Mouse (Mus musculus) midbrain, embryonic 16.5 days (tissue): ENCODE data around the gene Pih1d1. TPM values are rescaled to one million over a fixed set of nuclear protein-coding genes. Genes with fewer than 3 reads are reported as not detected.
A peak's percentile ranks its signal among the peaks of the same experiment; 100 is the strongest.
"Not testable (repeated sequence)": the region's sequence is repeated elsewhere in the genome, so short reads cannot be mapped to it uniquely, and the experiment has no call there.

Experiments used
- ATAC-seq: fragments of 200-750 bp; cut with Nextera tagmentation; 2 replicates; pipeline ENCODE4 v1.8.0; 2017; ENCODE audit warnings: moderate TSS enrichment
- H3K27ac ChIP-seq: fragments of 300-500 bp; sonication (generic); 2 replicates; pipeline ENCODE4 v1.5.1; 2014; ENCODE audit warnings: mild to moderate bottlenecking, low read length, mixed read lengths
- H3K27me3 ChIP-seq: fragments of 300-500 bp; sonication (generic); 2 replicates; pipeline ENCODE4 v1.6.1; 2014; ENCODE audit warnings: low read depth, low read length, mixed read lengths; ENCODE audit not compliant: control insufficient read depth, insufficient read depth
- H3K36me3 ChIP-seq: fragments of 300-500 bp; sonication (generic); 2 replicates; pipeline ENCODE4 v1.6.1; 2014; ENCODE audit warnings: mild to moderate bottlenecking, low read length, moderate library complexity, mixed read lengths; ENCODE audit not compliant: control insufficient read depth, insufficient read depth
- H3K4me1 ChIP-seq: fragments of 300-500 bp; sonication (generic); 2 replicates; pipeline ENCODE4 v1.6.1; 2014; ENCODE audit warnings: mild to moderate bottlenecking, low read length, mixed read lengths; ENCODE audit not compliant: control insufficient read depth, insufficient read depth
- H3K4me2 ChIP-seq: fragments of 300-500 bp; sonication (generic); 2 replicates; pipeline ENCODE4 v1.6.1; 2014; ENCODE audit warnings: mild to moderate bottlenecking, low read length, mixed read lengths
- H3K4me3 ChIP-seq: fragments of 300-500 bp; sonication (generic); 2 replicates; pipeline ENCODE4 v1.5.1; 2014; ENCODE audit warnings: low read depth, mild to moderate bottlenecking, low read length, moderate library complexity, mixed read lengths
- H3K9ac ChIP-seq: fragments of 300-500 bp; sonication (generic); 2 replicates; pipeline ENCODE4 v1.6.1; 2014; ENCODE audit warnings: low read depth, low read length, mixed read lengths
- H3K9me3 ChIP-seq: fragments of 300-500 bp; sonication (generic); replicated peaks from 2 replicates; pipeline ENCODE4 v1.6.1; 2014; ENCODE audit warnings: mild to moderate bottlenecking, low read length, mixed read lengths; ENCODE audit not compliant: control insufficient read depth, poor library complexity, severe bottlenecking
- WGBS: fragments of 180-500 bp; shearing (Covaris S2); extraction: QIAGEN DNeasy Blood & Tissue Kit; methylation state at CpG from one replicate; pipeline ENCODE4 v1.1.7; 2014; 5-methylcytosine and 5-hydroxymethylcytosine counted together
- polyA plus RNA-seq: library from polyadenylated mRNA; unstranded; fragments of >200 nt; fragmentation: Nextera tagmentation; extraction: Ambion mirVana; gene quantifications from 2 replicates; pipeline ENCODE4 v1.2.1, GENCODE M21; 2015

Gene Pih1d1
- polyA plus RNA-seq, 1 experiment from 2014 or later, result 89.9 TPM

DNA sequence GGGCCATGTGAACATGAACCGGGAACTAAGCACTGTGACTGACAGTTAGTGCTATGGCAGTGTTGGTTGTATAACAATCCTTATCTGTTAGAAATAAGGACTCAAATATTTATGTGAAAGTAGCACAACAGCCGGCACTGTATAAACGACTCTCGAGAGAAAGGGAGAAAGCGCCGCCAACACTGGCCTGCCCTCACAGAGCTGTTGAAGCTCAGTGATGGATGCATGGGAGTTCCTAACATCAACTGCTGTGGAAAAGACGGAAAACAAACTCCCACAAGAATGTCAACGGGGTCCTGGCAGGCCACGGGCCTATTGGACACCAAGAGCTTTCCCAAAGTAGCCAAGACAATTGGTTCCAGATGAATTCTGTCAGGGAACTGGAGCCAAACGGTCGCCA lies 2.8 kb upstream of the Pih1d1 start:
- H3K9ac ChIP-seq, result no peak overlapping the region
- no peaks in the 10 kb centered on the region for H3K9me3 ChIP-seq
- H3K36me3 ChIP-seq, result no peaks in the 10 kb centered on the region
- no peak overlapping the region for H3K4me3 ChIP-seq
- no peaks in the 10 kb centered on the region for H3K27me3 ChIP-seq
- no peak overlapping the region for H3K27ac ChIP-seq
- ATAC-seq, result no peak
- peaks cover 13% of the 10 kb centered on the region for H3K4me1 ChIP-seq
- no peak overlapping the region for H3K4me2 ChIP-seq
- 72% methylated on average over 11 of the region's 11 CpGs for WGBS

DNA sequence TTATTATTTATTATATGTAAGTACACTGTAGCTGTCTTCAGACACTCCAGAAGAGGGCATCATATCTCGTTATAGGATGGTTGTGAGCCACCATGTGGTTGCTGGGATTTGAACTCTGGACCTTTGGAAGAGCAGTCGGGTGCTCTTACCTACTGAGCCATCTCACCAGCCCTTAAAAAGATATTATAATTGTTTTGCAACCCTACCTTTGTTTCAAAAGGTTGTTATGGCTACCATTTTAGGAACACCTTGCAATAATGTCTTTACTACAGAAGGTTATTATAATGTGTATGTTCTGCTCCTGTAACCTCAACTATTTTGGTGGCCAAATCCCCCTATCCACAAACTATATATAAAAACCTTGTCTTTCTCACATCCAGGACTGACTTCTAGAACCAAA lies 1.1 kb upstream of the Pih1d1 start:
- not testable (repeated sequence) for H3K9ac ChIP-seq, H3K4me2 ChIP-seq, H3K9me3 ChIP-seq, H3K27me3 ChIP-seq, H3K4me3 ChIP-seq, ATAC-seq, H3K36me3 ChIP-seq, H3K27ac ChIP-seq
- 93% methylated on average over 2 of the region's 2 CpGs for WGBS
- H3K4me1 ChIP-seq, result peaks cover 13% of the 10 kb centered on the region

DNA sequence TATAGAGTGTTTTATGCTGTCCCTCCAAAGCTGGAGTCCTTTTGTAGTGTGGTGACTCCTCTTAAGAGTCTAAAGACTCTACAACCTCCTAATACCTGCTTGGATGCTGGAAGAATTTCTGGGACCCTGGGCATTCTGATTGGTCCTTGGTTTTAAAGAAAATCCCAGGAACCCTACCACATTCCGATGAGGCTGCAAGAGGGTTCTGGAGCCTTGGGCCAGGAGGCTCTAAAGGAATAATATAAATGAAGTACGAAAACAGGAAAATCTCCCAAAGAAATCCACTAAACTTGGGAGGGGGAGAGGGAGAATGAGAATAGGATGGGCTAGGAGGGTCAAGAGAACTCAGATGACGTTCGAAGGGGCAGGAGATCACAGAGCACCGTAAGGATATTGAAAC lies 517 bp upstream of the Pih1d1 start:
- ATAC-seq, result peak; percentile 19; the same call in 1 of the 2 replicates
- WGBS, result 2% methylated on average over 5 of the region's 5 CpGs

DNA sequence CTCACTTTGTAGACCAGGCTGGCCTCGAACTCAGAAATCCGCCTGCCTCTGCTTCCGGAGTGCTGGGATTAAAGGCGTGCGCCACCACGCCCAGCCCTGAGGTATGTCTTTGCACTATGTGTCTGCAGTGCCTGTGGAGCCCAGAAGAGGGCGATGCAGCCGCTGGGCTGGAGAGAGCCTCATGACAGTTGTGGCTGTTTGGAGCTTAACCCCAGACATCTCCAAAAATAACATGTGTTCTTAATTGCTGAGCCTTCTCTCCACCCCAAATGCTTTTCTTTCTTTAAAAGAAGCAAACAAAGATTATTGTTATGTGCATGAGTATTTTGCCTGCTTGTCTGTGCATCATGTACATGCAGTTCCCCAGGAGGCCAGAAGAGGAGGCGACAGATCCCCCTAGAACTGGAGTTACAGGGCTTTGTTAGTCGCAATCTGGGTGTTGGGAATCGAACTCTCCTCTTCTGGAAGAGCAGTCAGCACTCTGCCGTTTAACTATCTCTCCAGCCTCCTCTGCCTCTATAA lies 951 bp downstream of the Pih1d1 start:
- 0 out of 2 replicates have a peak, but pooled peaks have one; percentile 9 for ATAC-seq
- no peaks in the 10 kb centered on the region for H3K9me3 ChIP-seq
- peak overlapping the region; percentile 70 for H3K4me3 ChIP-seq
- WGBS, result 78% methylated on average over 12 of the region's 12 CpGs
- H3K27ac ChIP-seq, result peak overlapping the region; percentile 97
- H3K4me2 ChIP-seq, result peak overlapping the region; percentile 57
- no peaks in the 10 kb centered on the region for H3K27me3 ChIP-seq
- peaks cover 9% of the 10 kb centered on the region for H3K36me3 ChIP-seq
- H3K4me1 ChIP-seq, result peaks cover 13% of the 10 kb centered on the region
- peak overlapping the region; percentile 33; the same call in 1 of the 2 replicates for H3K9ac ChIP-seq

More for the DNA sequence above, 517 bp upstream of the Pih1d1 start:
- peak overlapping the region; percentile 66 for H3K4me2 ChIP-seq
- no peaks in the 10 kb centered on the region for H3K9me3 ChIP-seq
- H3K4me3 ChIP-seq, result peak overlapping the region; percentile 70
- peaks cover 13% of the 10 kb centered on the region for H3K4me1 ChIP-seq
- no peaks in the 10 kb centered on the region for H3K27me3 ChIP-seq
- H3K36me3 ChIP-seq, result peaks cover 5% of the 10 kb centered on the region
- H3K27ac ChIP-seq, result peak overlapping the region; percentile 97
- peak overlapping the region; percentile 90 for H3K9ac ChIP-seq

DNA sequence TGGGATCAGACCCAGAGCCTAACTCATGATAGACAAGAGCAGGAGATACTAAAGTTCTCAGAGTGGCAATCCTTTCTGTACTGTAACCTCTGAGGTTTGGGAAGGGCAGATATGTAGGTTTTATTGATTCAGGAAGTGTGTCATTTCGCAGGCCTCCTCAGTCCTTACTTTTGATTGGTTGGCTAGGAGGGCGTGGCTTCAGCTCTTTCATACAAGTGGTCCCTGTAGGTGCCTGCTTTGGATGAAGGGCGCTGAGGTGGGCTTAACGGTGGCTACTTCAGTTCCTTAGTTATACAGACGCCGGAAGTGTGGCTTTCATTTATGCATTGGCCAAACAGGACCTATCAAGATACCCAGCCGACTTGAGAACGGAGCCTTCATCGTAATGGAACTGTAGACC lies 1.5 kb downstream of the Pih1d1 start:
- H3K27me3 ChIP-seq, result no peaks in the 10 kb centered on the region
- ATAC-seq, result no peak
- H3K27ac ChIP-seq, result no peak overlapping the region
- H3K9me3 ChIP-seq, result no peaks in the 10 kb centered on the region
- WGBS, result 81% methylated on average over 9 of the region's 9 CpGs
- no peak overlapping the region for H3K4me3 ChIP-seq
- peaks cover 13% of the 10 kb centered on the region for H3K36me3 ChIP-seq
- peak overlapping the region; percentile 57; the same call in 1 of the 2 replicates for H3K4me2 ChIP-seq
- no peak overlapping the region for H3K9ac ChIP-seq
- peaks cover 13% of the 10 kb centered on the region for H3K4me1 ChIP-seq

DNA sequence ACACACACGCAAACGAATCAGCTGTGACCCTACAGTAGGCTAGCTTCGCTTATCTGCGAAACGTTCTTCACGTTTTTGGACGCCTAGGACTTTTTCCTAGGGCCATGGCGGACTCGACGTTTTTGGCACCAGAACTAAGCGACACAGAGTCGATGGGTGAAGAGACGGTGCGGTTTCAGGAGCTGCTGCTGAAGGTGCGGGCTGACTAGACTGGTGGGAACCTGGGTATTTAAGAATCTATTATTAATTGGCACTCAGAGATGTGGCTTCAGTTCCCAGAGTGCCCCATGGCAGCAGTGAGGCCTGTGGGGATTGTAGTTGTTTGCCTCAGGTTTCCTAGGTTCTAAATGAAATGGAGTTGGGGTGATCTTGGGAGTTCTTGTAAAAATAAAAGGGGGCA lies 2.1 kb downstream of the Pih1d1 start:
- ATAC-seq, result no peak
- Histone ChIP-seq H3K27ac (no peak overlapping the region), H3K36me3 (peaks cover 13% of the 10 kb centered on the region), H3K4me1 (peaks cover 13% of the 10 kb centered on the region), H3K9me3 (no peaks in the 10 kb centered on the region), H3K27me3 (no peaks in the 10 kb centered on the region), H3K4me2 (no peak overlapping the region), H3K4me3 (no peak overlapping the region), H3K9ac (no peak overlapping the region)
- 97% methylated on average over 15 of the region's 15 CpGs for WGBS

DNA sequence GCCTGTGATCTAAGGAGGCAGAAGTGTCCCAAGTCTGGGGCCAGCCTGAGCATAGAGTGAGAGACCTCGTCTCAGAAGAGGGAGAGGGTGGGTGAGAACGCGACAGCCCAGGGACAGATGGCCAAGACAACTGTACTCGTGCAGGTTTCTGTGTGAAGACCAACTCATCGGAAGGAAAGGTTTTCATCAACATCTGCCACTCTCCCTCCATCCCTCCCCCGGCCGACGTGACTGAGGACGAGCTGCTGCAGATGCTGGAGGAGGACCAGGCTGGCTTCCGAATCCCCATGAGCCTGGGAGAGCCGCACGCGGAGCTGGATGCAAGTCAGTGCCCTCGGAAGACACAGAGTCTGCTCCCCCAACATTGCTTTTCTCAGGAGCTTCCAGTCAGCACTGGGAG lies 3.4 kb downstream of the Pih1d1 start:
- H3K36me3 ChIP-seq, result peaks cover 13% of the 10 kb centered on the region
- no peaks in the 10 kb centered on the region for H3K9me3 ChIP-seq
- no peak for ATAC-seq
- H3K9ac ChIP-seq, result no peak overlapping the region
- H3K4me2 ChIP-seq, result no peak overlapping the region
- 91% methylated on average over 14 of the region's 14 CpGs for WGBS
- H3K27me3 ChIP-seq, result no peaks in the 10 kb centered on the region
- H3K27ac ChIP-seq, result no peak overlapping the region
- H3K4me1 ChIP-seq, result peaks cover 15% of the 10 kb centered on the region
- H3K4me3 ChIP-seq, result no peak overlapping the region

DNA sequence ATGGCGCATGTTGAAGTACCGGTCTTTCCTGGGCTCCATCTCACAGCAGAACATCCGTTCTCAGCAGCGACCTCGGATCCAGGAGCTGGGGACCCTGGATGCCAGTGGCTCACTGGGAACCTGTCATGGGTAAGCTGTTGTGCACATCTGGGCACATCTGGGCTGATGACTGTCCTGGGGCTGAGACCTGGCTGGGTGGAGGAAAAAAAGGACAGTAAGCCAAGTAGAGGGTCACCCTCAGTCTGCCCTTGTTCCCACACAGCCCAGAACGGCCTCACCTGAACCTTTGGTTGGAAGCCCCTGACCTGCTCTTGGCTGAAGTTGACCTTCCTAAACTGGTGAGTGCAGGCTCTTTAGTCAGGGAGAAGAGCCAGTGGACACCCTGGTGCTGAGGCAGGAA lies 4.9 kb downstream of the Pih1d1 start:
- no peak overlapping the region for H3K27ac ChIP-seq
- no peak overlapping the region for H3K4me3 ChIP-seq
- H3K27me3 ChIP-seq, result peaks cover 10% of the 10 kb centered on the region
- H3K4me1 ChIP-seq, result peaks cover 14% of the 10 kb centered on the region
- H3K4me2 ChIP-seq, result no peak overlapping the region
- no peaks in the 10 kb centered on the region for H3K9me3 ChIP-seq
- no peak for ATAC-seq
- peaks cover 13% of the 10 kb centered on the region for H3K36me3 ChIP-seq
- WGBS, result 96% methylated on average over 6 of the region's 6 CpGs
- no peak overlapping the region for H3K9ac ChIP-seq

DNA sequence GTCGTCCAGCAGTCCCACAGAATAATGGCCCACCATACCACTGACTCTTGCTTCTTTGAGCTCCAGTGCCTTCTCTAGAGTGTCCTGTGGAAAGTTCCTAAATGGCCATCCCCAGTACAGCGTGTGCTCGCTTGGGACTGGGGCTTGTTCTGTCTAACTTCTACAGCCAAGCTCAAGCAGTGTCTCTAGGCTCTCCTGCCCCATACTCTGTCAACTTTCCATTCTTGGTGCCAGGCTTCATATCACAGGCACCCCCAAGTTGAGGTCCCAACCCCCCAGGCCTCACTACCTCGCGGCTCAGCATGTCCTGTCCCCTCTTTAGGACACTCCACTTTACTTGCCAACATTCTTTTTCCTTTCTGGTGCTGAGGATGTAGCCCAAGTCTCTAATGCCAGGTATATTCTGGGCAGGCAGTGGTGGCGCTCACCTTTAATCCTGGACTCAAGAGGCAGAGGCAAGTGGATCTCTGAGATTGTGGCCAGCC lies 6.3 kb downstream of the Pih1d1 start:
- ATAC-seq, result no peak
- Histone ChIP-seq H3K9ac (no peak overlapping the region), H3K4me3 (no peak overlapping the region), H3K36me3 (peaks cover 13% of the 10 kb centered on the region), H3K4me1 (peaks cover 10% of the 10 kb centered on the region), H3K27me3 (peaks cover 24% of the 10 kb centered on the region), H3K27ac (no peak overlapping the region), H3K9me3 (no peaks in the 10 kb centered on the region), H3K4me2 (no peak overlapping the region)
- WGBS, result 92% methylated on average over 6 of the region's 6 CpGs
